In the genomic region with DNA sequence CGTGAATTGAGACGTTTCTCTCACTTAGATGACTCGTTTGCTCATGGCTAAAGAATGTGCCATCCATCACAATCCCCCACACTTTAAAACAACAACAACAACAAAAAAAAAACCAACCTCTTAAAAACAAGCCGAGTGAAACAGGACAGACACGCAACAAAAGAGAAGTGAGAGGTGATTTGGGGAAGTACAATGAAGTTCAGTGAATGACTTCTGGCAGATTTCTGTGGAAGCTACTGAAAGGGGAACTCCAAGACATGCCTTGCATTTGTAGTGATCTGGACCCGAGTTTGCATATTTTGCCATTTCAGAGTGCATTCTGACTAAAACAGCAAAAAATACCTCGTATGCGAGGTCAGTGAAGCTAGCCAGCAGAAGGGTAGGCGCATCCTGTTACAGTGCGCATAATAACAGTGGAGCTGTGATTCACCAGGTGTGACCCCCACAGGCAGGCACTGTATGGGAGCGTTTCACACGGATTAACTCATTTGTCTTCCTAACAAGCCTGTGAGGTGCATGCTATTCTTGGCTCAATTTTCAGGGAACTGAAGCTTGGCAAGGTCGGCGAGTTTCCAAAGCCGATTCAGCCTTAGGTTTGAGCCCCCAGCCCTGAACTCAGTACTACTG, we compare ENCODE assay signal across 8 mouse cellular contexts. TPM values are rescaled to one million over a fixed set of nuclear protein-coding genes. Genes with fewer than 3 reads are reported as not detected.
A peak's percentile ranks its signal among the peaks of the same experiment; 100 is the strongest.
DNase-seq lines count a peak whose midpoint lies in the region; ATAC-seq and TF ChIP-seq lines count a peak whose summit lies in the region.

No protein-coding gene starts in this region.

- TF ChIP-seq CTCF in liver, postnatal 0 days (IDR thresholded peaks at IDR 0.05; ENCODE audit: low read depth): no peak

- peak overlapping the region; percentile 12; the same call in 1 of the 2 replicates for H3K4me3 ChIP-seq in heart, embryonic 10.5 days
- 0 out of 2 replicates have a peak overlapping the region, but pooled peaks have one; percentile 5 for H3K4me3 ChIP-seq in liver, postnatal 0 days (ENCODE audit: low read depth, low read length)
- no peak overlapping the region for H3K4me3 ChIP-seq in midbrain, embryonic 15.5 days

- no peaks in the 10 kb centered on the region for H3K9me3 ChIP-seq in heart, embryonic 10.5 days
- no peaks in the 10 kb centered on the region for H3K9me3 ChIP-seq in liver, postnatal 0 days (ENCODE audit: low read length)
- H3K9me3 ChIP-seq in midbrain, embryonic 15.5 days: no peaks in the 10 kb centered on the region

- no peaks in the 10 kb centered on the region for H3K4me1 ChIP-seq in heart, embryonic 10.5 days
- peaks cover 34% of the 10 kb centered on the region for H3K4me1 ChIP-seq in liver, postnatal 0 days (ENCODE audit: insufficient read depth)
- H3K4me1 ChIP-seq in midbrain, embryonic 15.5 days: peaks cover 6% of the 10 kb centered on the region

- H3K9ac ChIP-seq in liver, postnatal 0 days (replicated peaks): no peak overlapping the region
- H3K9ac ChIP-seq in midbrain, embryonic 15.5 days: no peak overlapping the region

- H3K36me3 ChIP-seq in heart, embryonic 10.5 days: no peaks in the 10 kb centered on the region
- no peaks in the 10 kb centered on the region for H3K36me3 ChIP-seq in liver, postnatal 0 days (replicated peaks; ENCODE audit: insufficient read depth, low read length)
- H3K36me3 ChIP-seq in midbrain, embryonic 15.5 days (replicated peaks): no peaks in the 10 kb centered on the region

- peak overlapping the region; percentile 36 for H3K4me2 ChIP-seq in liver, postnatal 0 days (ENCODE audit: low read depth, low read length)
- H3K4me2 ChIP-seq in midbrain, embryonic 15.5 days: no peak overlapping the region

- intact Hi-C loops in heart, postnatal 25 days (cut with DNase I): no loop called here

- TF ChIP-seq EP300 in liver, postnatal 0 days (IDR thresholded peaks at IDR 0.05; ENCODE audit: low read depth): no peak; the same call in 1 of the 2 replicates

- WGBS in heart, embryonic 10.5 days: 19% methylated on average over 15 of the region's 15 CpGs
- WGBS in liver, postnatal 0 days (ENCODE audit: insufficient replicate concordance): 15% methylated on average over 15 of the region's 15 CpGs
- 21% methylated on average over 15 of the region's 15 CpGs for WGBS in midbrain, embryonic 15.5 days

- no peak overlapping the region for H3K27ac ChIP-seq in heart, embryonic 10.5 days
- peak overlapping the region; percentile 64 for H3K27ac ChIP-seq in liver, postnatal 0 days (ENCODE audit: low read depth)
- no peak overlapping the region for H3K27ac ChIP-seq in midbrain, embryonic 15.5 days

- peak; percentile 49 for ATAC-seq in liver, postnatal 0 days
- ATAC-seq in midbrain, embryonic 15.5 days (replicated peaks): no peak

- H3K27me3 ChIP-seq in heart, embryonic 10.5 days (ENCODE audit: insufficient read depth, poor library complexity, severe bottlenecking): peaks cover 14% of the 10 kb centered on the region; the same call in 1 of the 2 replicates
- H3K27me3 ChIP-seq in liver, postnatal 0 days (ENCODE audit: insufficient read depth, low read length): peaks cover 4% of the 10 kb centered on the region; the same call in 1 of the 2 replicates
- H3K27me3 ChIP-seq in midbrain, embryonic 15.5 days (replicated peaks): no peaks in the 10 kb centered on the region

- DNase-seq in heart, embryonic 10.5 days (ENCODE audit: low spot score): no peak
- DNase-seq in heart, postnatal 25 days (ENCODE audit: low spot score): no peak
- DNase-seq in 3T3-L1 (ENCODE audit: low read depth, low spot score): peak; percentile 37
- peak; percentile 12 for DNase-seq in T-cell, adult 2 months (ENCODE audit: low spot score)
- DNase-seq in liver, postnatal 0 days: no peak
- DNase-seq in embryo, embryonic 9.5 days (ENCODE audit: extremely low spot score): no peak
- DNase-seq in thymus, postnatal 0 days (ENCODE audit: low spot score): no peak

RNA-seq across cellular contexts. Expression of a gene that starts 17.4 kb away (rescaled TPM):
- 10.2 and 12.3 TPM in 2 replicates for polyA plus RNA-seq in heart, embryonic 10.5 days (2016; fragmentation: Nextera tagmentation; extraction: Ambion mirVana)
- total RNA-seq in heart, postnatal 25 days (2021): 10 to 100 TPM in 1 of 2 experiments, 1 to 10 TPM in 1; 8.4 to 10.4 TPM
- 13.6 and 15.2 TPM in 2 replicates for polyA plus RNA-seq in liver, postnatal 0 days (2015; fragmentation: Nextera tagmentation; extraction: Ambion mirVana)
- 24.3 and 29.7 TPM in 2 replicates for polyA plus RNA-seq in thymus, postnatal 0 days (2015; fragmentation: Nextera tagmentation; extraction: Ambion mirVana)
- 9.2 and 9.9 TPM in 2 replicates for polyA plus RNA-seq in midbrain, embryonic 15.5 days (2015; fragmentation: Nextera tagmentation; extraction: Ambion mirVana)

Comparison
In these comparisons a context has a peak if more than half of its experiments do, and no peak if none do; other contexts are left out.
1. DNase-seq: peak in 3T3-L1 (single experiment) and T-cell, adult 2 months (single experiment); none in heart, embryonic 10.5 days (single experiment), heart, postnatal 25 days (single experiment), liver, postnatal 0 days (single experiment), embryo, embryonic 9.5 days (single experiment) and thymus, postnatal 0 days (single experiment).